Comparison of ENCODE assay signal across 8 mouse cellular contexts in genomic region chr17:56218377-56219191, GRCm38 (mm10). TPM values are rescaled to one million over a fixed set of nuclear protein-coding genes. Genes with fewer than 3 reads are reported as not detected.
DNase-seq lines count a peak whose midpoint lies in the region; ATAC-seq lines count a peak whose summit lies in the region.

TSS of gene Dpp9 (minus strand) at chr17:56218905.

- peak within 1 kb of the TSS; percentile 92 for H3K4me2 ChIP-seq in hindbrain, embryonic 15.5 days

- peaks cover 39% of the 10 kb centered on the region for H3K4me1 ChIP-seq in hindbrain, embryonic 15.5 days (replicated peaks)

- peak; percentile 99 for ATAC-seq in hindbrain, embryonic 15.5 days (ENCODE audit: low FRiP score, low read depth)

- WGBS in hindbrain, embryonic 15.5 days, result under 1% methylated on average over 76 of the region's 78 CpGs

- DNase-seq in T-cell, adult 2 months (ENCODE audit: low spot score), result peak; percentile 89
- DNase-seq in cerebellum, postnatal 36 days, result peak; percentile 90
- DNase-seq in frontal cortex, postnatal 36 days (ENCODE audit: low spot score in 2 of 2), result peak; percentile 90 to 93
- DNase-seq in left cerebral cortex, adult 11 months (ENCODE audit: low spot score), result peak; percentile 91
- peak; percentile 92 to 96 for DNase-seq in lung, postnatal 4 days
- DNase-seq in retina, postnatal 7 days (ENCODE audit: low read depth, low spot score), result peak; percentile 89
- peak; percentile 76 for DNase-seq in urinary bladder, adult 2 months (ENCODE audit: low spot score)

- peak within 1 kb of the TSS; percentile 73 for H3K9ac ChIP-seq in hindbrain, embryonic 15.5 days

- no peaks in the 10 kb centered on the region for H3K9me3 ChIP-seq in hindbrain, embryonic 15.5 days

- H3K36me3 ChIP-seq in hindbrain, embryonic 15.5 days, result no peaks in the 10 kb centered on the region

- peak within 1 kb of the TSS; percentile 91 for H3K4me3 ChIP-seq in hindbrain, embryonic 15.5 days

- H3K27ac ChIP-seq in hindbrain, embryonic 15.5 days (replicated peaks), result peak within 1 kb of the TSS; percentile 89

- H3K27me3 ChIP-seq in hindbrain, embryonic 15.5 days, result no peaks in the 10 kb centered on the region

RNA-seq across cellular contexts. Expression of gene Dpp9, which starts in this region (rescaled TPM):
- 25.6 and 28.8 TPM in 2 replicates for polyA plus RNA-seq in hindbrain, embryonic 15.5 days (2015; fragmentation: Nextera tagmentation; extraction: Ambion mirVana)
- polyA plus RNA-seq in urinary bladder, adult 2 months (2012; rRNA removed), result 24.1 and 24.8 TPM in 2 replicates

Comparison
In these comparisons a context has a peak if more than half of its experiments do, and no peak if none do; other contexts are left out.
1. Peak in every context shown above with its lines: DNase-seq, ATAC-seq, H3K4me3 ChIP-seq and H3K27ac ChIP-seq.